Comparison of ENCODE assay signal across 8 mouse cellular contexts in the genomic region with DNA sequence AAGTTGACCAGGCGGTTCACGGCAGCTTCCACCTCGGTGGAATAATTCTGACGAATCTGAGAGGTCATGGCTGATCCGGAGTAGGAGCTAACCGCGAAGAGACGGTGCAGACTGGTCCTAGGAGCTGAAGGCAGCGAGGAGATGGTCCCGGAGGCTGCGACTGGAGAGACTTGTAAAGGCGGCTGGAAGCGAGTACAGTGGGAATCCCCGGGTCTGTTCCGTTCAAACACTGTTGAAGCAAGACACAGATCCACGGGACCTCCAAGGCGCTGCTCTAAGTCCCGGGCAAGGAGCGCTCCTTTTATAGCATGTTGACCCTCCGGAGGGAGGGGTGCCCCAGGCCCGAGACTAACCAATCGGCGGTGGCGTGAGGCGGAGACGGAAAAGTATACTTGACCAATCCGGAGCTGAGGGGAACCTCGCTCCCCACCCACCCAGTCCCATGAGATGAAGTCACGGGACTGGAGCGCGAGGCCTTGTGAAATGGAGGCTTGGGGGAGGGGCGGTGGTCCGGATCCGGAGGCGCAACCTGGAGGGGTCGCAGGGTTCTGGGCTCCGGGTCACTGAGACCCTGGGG. TPM values are rescaled to one million over a fixed set of nuclear protein-coding genes. Genes with fewer than 3 reads are reported as not detected.
DNase-seq lines count a peak whose midpoint lies in the region; ATAC-seq and TF ChIP-seq lines count a peak whose summit lies in the region.
"Not testable (repeated sequence)": the region's sequence is repeated elsewhere in the genome, so short reads cannot be mapped to it uniquely, and the experiment has no call there.

A gene (minus strand): TSS at position 321 of the 577 bp plus-strand sequence.

- intact Hi-C loops in heart, postnatal 25 days (cut with DNase I): not testable (repeated sequence)

- ATAC-seq in forebrain, embryonic 15.5 days (replicated peaks): peak; percentile 95
- peak; percentile 92 for ATAC-seq in neutrophil, adult 5-6 weeks (ENCODE audit: extremely low read depth, insufficient number of reproducible peaks, low FRiP score, poor library complexity, severe bottlenecking)

- H3K27ac ChIP-seq in ES-E14 (ENCODE audit: insufficient read depth, low read depth, low read length, poor library complexity, severe bottlenecking): peak within 1 kb of the TSS; percentile 99
- peak within 1 kb of the TSS; percentile 96 for H3K27ac ChIP-seq in forebrain, embryonic 15.5 days (replicated peaks)

- TF ChIP-seq POLR2A in lung, adult 2 months (IDR thresholded peaks at IDR 0.05; ENCODE audit: borderline replicate concordance, extremely low read depth, low read depth, low read length): peak; percentile 95

- H3K4me1 ChIP-seq in ES-E14 (ENCODE audit: control insufficient read depth in 2 of 2, insufficient read depth in 2 of 2, low read length in 2 of 2, poor library complexity in 1 of 2): peaks cover 0 to 16% of the 10 kb centered on the region in 2 experiments; a peak in 1 of 4 replicates
- peaks cover 36% of the 10 kb centered on the region for H3K4me1 ChIP-seq in forebrain, embryonic 15.5 days
- not testable (repeated sequence) for H3K4me1 ChIP-seq in lung, adult 2 months (ENCODE audit: control insufficient read depth, insufficient read depth, low read length)

- peak within 1 kb of the TSS; percentile 63 for H3K4me2 ChIP-seq in forebrain, embryonic 15.5 days (replicated peaks)

- peak within 1 kb of the TSS; percentile 75 to 93 for H3K4me3 ChIP-seq in ES-E14 (ENCODE audit: insufficient read depth in 1 of 2, low read depth in 1 of 2, low read length in 2 of 2, poor library complexity in 1 of 2, severe bottlenecking in 1 of 2)
- H3K4me3 ChIP-seq in forebrain, embryonic 15.5 days: peak within 1 kb of the TSS; percentile 93
- H3K4me3 ChIP-seq in lung, adult 2 months (replicated peaks; ENCODE audit: extremely low read depth, low read depth, low read length): peak within 1 kb of the TSS; percentile 87

- peak within 1 kb of the TSS; percentile 80 for H3K9ac ChIP-seq in ES-E14 (ENCODE audit: insufficient read depth, low read depth, low read length, poor library complexity, severe bottlenecking)
- H3K9ac ChIP-seq in forebrain, embryonic 15.5 days (replicated peaks): peak within 1 kb of the TSS; percentile 93

- in situ Hi-C loops in ES-E14 (cut with MboI; ENCODE audit: low sequenced_read_pairs in 2 of 2, unreplicated experiment in 2 of 2): not testable (repeated sequence)

- not testable (repeated sequence) for H3K27me3 ChIP-seq in forebrain, embryonic 15.5 days

- not testable (repeated sequence) for TF ChIP-seq CTCF in lung, adult 2 months (IDR thresholded peaks at IDR 0.05; ENCODE audit: insufficient read depth, low read length)

- under 1% methylated on average over 31 of the region's 37 CpGs for WGBS in forebrain, embryonic 15.5 days
- WGBS in lung, adult 2 months: under 1% methylated on average over 29 of the region's 37 CpGs

- H3K9me3 ChIP-seq in ES-E14 (ENCODE audit: control insufficient read depth, insufficient read depth, low read depth, low read length); forebrain, embryonic 15.5 days: not testable (repeated sequence)

- H3K36me3 ChIP-seq in ES-E14 (ENCODE audit: control insufficient read depth, insufficient read depth, low read length, poor library complexity, severe bottlenecking): peaks cover 47% of the 10 kb centered on the region
- peaks cover 47% of the 10 kb centered on the region for H3K36me3 ChIP-seq in forebrain, embryonic 15.5 days

- peak; percentile 97 for DNase-seq in ES-E14 (ENCODE audit: low read depth, low spot score)
- DNase-seq in cerebellum, adult 11-12 months: peak; percentile 98
- peak; percentile 97 for DNase-seq in heart, postnatal 25 days (ENCODE audit: low spot score)
- DNase-seq in layer of hippocampus, adult 18-20 months (ENCODE audit: low spot score in 2 of 2): peak; percentile 96 to 98
- DNase-seq in lung, adult 2 months: peak; percentile 94
- DNase-seq in thymus, adult 18-20 months: peak; percentile 96 to 98

TF ChIP-seq in ES-E14, 5 proteins besides CTCF, POLR2A, EP300 and RAD21:
- peak; percentile 52 for TF ChIP-seq CHD2 (IDR thresholded peaks at IDR 0.05; ENCODE audit: low read depth, low read length)
- peak; percentile 50; the same call in 1 of the 2 replicates for TF ChIP-seq HCFC1 (IDR thresholded peaks at IDR 0.05; ENCODE audit: borderline replicate concordance, insufficient read depth, low read length)
TF ChIP-seq in ES-E14: peak in this region for 2; not testable (repeated sequence) for 3.

RNA-seq across cellular contexts. Expression of the gene that starts here (rescaled TPM):
- 398 and 408 TPM in 2 replicates for total RNA-seq in ES-E14 (2012; rRNA removed)
- 6,132 and 6,335 TPM in 2 replicates for polyA plus RNA-seq in forebrain, embryonic 15.5 days (2015; fragmentation: Nextera tagmentation; extraction: Ambion mirVana)
- total RNA-seq in heart, postnatal 25 days (2021): 100 to 1,000 TPM; 210 to 232 TPM
- 100 to 1,000 TPM; 230 to 234 TPM for total RNA-seq in layer of hippocampus, adult 18-20 months (2021)
- 2,878 and 3,367 TPM in 2 replicates for polyA plus RNA-seq in lung, adult 2 months (2012; rRNA removed)
- 1,339 and 1,541 TPM in 2 replicates for total RNA-seq in neutrophil, adult 5-6 weeks (2017)

Comparison
In these comparisons a context has a peak if more than half of its experiments do, and no peak if none do; other contexts are left out.
1. Peak in every context shown above with its lines: DNase-seq, ATAC-seq, H3K4me3 ChIP-seq and H3K27ac ChIP-seq.